Mouse (Mus musculus): ENCODE results near the gene Cd4.

DNA sequence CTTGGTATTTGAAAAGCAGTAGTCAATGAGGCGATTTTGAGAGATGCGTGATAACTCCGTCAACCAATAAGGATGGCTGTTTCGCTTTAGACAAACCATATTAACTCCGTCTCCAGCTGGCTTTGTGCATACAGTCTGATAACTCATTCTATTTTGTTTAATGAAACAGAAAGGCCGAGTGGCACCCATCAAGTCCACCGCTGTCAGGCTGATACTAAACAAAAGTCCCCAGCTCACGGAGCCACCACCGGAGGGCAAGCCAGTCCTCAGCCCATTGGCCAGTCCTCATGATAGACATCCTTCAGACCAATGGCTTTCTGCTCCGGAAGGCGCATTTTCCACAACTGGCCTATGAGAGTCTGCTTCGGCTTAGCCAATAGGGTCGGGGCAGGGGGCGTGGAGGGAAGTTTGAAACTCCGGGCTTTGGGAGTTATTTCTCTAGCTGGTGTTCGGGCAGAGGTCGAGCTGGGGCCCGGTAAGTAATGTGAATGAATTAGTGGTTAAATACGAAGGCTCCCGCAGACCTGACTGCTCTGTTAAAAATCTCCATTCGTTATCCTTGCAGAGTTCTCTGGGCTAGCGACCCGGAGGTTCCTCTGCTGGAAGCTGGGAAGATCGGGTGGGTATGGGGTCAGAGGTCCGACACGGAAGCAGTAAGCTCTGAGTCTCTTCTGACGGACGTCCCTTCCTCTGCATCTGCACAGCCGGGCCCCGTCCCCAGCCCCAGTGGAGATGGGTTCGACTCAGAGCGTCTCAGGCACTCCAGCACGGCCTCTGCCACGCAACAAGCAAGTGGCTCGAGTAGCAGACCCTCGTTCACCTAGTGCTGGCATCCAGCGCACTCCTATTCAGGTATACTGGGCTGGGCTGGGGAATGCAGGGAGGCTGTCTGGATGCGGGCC is 58.0 kb downstream of the Cd4 start:
- TF ChIP-seq POLR2A (IDR thresholded peaks at IDR 0.05; ENCODE audit: low read depth, low read length), result no peak
- no peak for TF ChIP-seq CTCF (IDR thresholded peaks at IDR 0.05; ENCODE audit: extremely low read depth, insufficient read depth, insufficient read length, insufficient replicate concordance)
